Mouse (Mus musculus) hindbrain, embryonic 16.5 days (tissue): ENCODE measurements around the gene 6030445D17Rik. TPM values are rescaled to one million over a fixed set of nuclear protein-coding genes. Genes with fewer than 3 reads are reported as not detected.

Experiments
- ATAC-seq: fragments of 200-750 bp; cut with Nextera tagmentation; 2 replicates; pipeline ENCODE4 v1.8.0; 2017; ENCODE audit warnings: moderate TSS enrichment, moderate library complexity
- H3K27ac ChIP-seq: fragments of 300-500 bp; sonication (generic); 2 replicates; pipeline ENCODE4 v1.5.1; 2014; ENCODE audit warnings: low read depth, mild to moderate bottlenecking, control low read depth, low read length, moderate library complexity
- H3K27me3 ChIP-seq: fragments of 300-500 bp; sonication (generic); replicated peaks from 2 replicates; pipeline ENCODE4 v1.6.1; 2014; ENCODE audit warnings: low read length; ENCODE audit not compliant: control insufficient read depth, insufficient read depth
- H3K36me3 ChIP-seq: fragments of 300-500 bp; sonication (generic); 2 replicates; pipeline ENCODE4 v1.6.1; 2014; ENCODE audit warnings: mild to moderate bottlenecking, low read length, moderate library complexity, mixed read lengths; ENCODE audit not compliant: control insufficient read depth, insufficient read depth
- H3K4me1 ChIP-seq: fragments of 300-500 bp; sonication (generic); 2 replicates; pipeline ENCODE4 v1.6.1; 2014; ENCODE audit warnings: low read depth, low read length; ENCODE audit not compliant: control insufficient read depth, insufficient read depth
- H3K4me2 ChIP-seq: fragments of 300-500 bp; sonication (generic); 2 replicates; pipeline ENCODE4 v1.6.1; 2014; ENCODE audit warnings: mild to moderate bottlenecking, low read length, control low read depth, moderate library complexity
- H3K4me3 ChIP-seq: fragments of 300-500 bp; sonication (generic); 2 replicates; pipeline ENCODE4 v1.5.1; 2014; ENCODE audit warnings: mild to moderate bottlenecking, low read length, control low read depth, moderate library complexity
- H3K9ac ChIP-seq: fragments of 300-500 bp; sonication (generic); 2 replicates; pipeline ENCODE4 v1.6.1; 2014; ENCODE audit warnings: low read depth, mild to moderate bottlenecking, control low read depth, low read length, moderate library complexity
- H3K9me3 ChIP-seq: fragments of 300-500 bp; sonication (generic); 2 replicates; pipeline ENCODE4 v1.6.1; 2014; ENCODE audit warnings: mild to moderate bottlenecking, low read length, moderate library complexity; ENCODE audit not compliant: control insufficient read depth
- WGBS: fragments of 180-500 bp; shearing (Covaris S2); extraction: QIAGEN DNeasy Blood & Tissue Kit; methylation state at CpG from one replicate; pipeline ENCODE4 v1.1.7; 2014; 5-methylcytosine and 5-hydroxymethylcytosine counted together
- polyA plus RNA-seq: library from polyadenylated mRNA; unstranded; fragments of >200 nt; fragmentation: Nextera tagmentation; extraction: Ambion mirVana; gene quantifications from 2 replicates; pipeline ENCODE4 v1.2.1, GENCODE M21; 2015

The 6030445D17Rik gene
- polyA plus RNA-seq, 1 experiment from 2014 or later: 0.43 TPM

GRCm38 (mm10) chr4:136466226-136466625 is 4.2 kb downstream of the 6030445D17Rik start:
- no peak overlapping the region; the same call in 1 of the 2 replicates for H3K9ac ChIP-seq
- no peak for ATAC-seq
- H3K9me3 ChIP-seq: no peaks in the 10 kb centered on the region
- no peak overlapping the region for H3K4me3 ChIP-seq
- H3K4me2 ChIP-seq: no peak overlapping the region
- H3K27ac ChIP-seq: no peak overlapping the region
- 62% methylated on average over 4 of the region's 4 CpGs for WGBS
- peaks cover 5% of the 10 kb centered on the region for H3K27me3 ChIP-seq
- H3K4me1 ChIP-seq: peaks cover 16% of the 10 kb centered on the region
- H3K36me3 ChIP-seq: no peaks in the 10 kb centered on the region

- Histone ChIP-seq H3K4me2 (no peak overlapping the region), H3K4me3 (no peak overlapping the region), H3K36me3 (no peaks in the 10 kb centered on the region), H3K27me3 (peaks cover 5% of the 10 kb centered on the region), H3K4me1 (peaks cover 20% of the 10 kb centered on the region), H3K9me3 (no peaks in the 10 kb centered on the region), H3K27ac (no peak overlapping the region; the same call in 1 of the 2 replicates), H3K9ac (no peak overlapping the region)
- ATAC-seq: no peak; the same call in 1 of the 2 replicates
- 71% methylated on average over 14 of the region's 14 CpGs for WGBS
Observed at GRCm38 (mm10) chr4:136468553-136469327, 6.7 kb downstream of the 6030445D17Rik start.

- H3K9me3 ChIP-seq: no peaks in the 10 kb centered on the region
- peak within 1 kb of the TSS; percentile 92 for H3K4me3 ChIP-seq
- no peaks in the 10 kb centered on the region for H3K36me3 ChIP-seq
- peak; percentile 94 for ATAC-seq
- H3K4me2 ChIP-seq: peak within 1 kb of the TSS; percentile 66
- H3K27ac ChIP-seq: peak within 1 kb of the TSS; percentile 95
- 1% methylated on average over 36 of the region's 36 CpGs for whole genome bisulfite sequencing
- peaks cover 17% of the 10 kb centered on the region for H3K4me1 ChIP-seq
- H3K9ac ChIP-seq: peak within 1 kb of the TSS; percentile 90
- no peaks in the 10 kb centered on the region; the same call in none of the 2 replicates for H3K27me3 ChIP-seq
Observed at GRCm38 (mm10) chr4:136469371-136469903, 7.4 kb downstream of the 6030445D17Rik start, which contains the start of gene Luzp1. TSS of gene Luzp1 (plus strand) at chr4:136469761.

- Histone ChIP-seq H3K36me3 (no peaks in the 10 kb centered on the region), H3K4me1 (peaks cover 17% of the 10 kb centered on the region), H3K4me3 (peak overlapping the region; percentile 92), H3K9me3 (no peaks in the 10 kb centered on the region), H3K4me2 (peak overlapping the region; percentile 66), H3K27me3 (no peaks in the 10 kb centered on the region; the same call in 1 of the 2 replicates), H3K9ac (peak overlapping the region; percentile 90), H3K27ac (peak overlapping the region; percentile 95)
- WGBS: under 1% methylated on average over 27 of the region's 55 CpGs
- ATAC-seq: peak; percentile 89
Observed at GRCm38 (mm10) chr4:136469941-136470346, 7.9 kb downstream of the 6030445D17Rik start.

GRCm38 (mm10) chr4:136470347-136471071 is 8.5 kb downstream of the 6030445D17Rik start:
- Histone ChIP-seq H3K27me3 (no peaks in the 10 kb centered on the region), H3K4me2 (peak overlapping the region; percentile 66), H3K27ac (peak overlapping the region; percentile 95), H3K4me1 (peaks cover 17% of the 10 kb centered on the region), H3K9me3 (no peaks in the 10 kb centered on the region), H3K36me3 (no peaks in the 10 kb centered on the region), H3K9ac (peak overlapping the region; percentile 90), H3K4me3 (peak overlapping the region; percentile 92)
- peak; percentile 35 for ATAC-seq
- under 1% methylated on average over 49 of the region's 58 CpGs for WGBS

- WGBS: 100% methylated on average over 1 of the region's 1 CpGs
Observed at GRCm38 (mm10) chr4:136476692-136477091, 14.6 kb downstream of the 6030445D17Rik start.

GRCm38 (mm10) chr4:136486549-136486948 is 24.5 kb downstream of the 6030445D17Rik start:
- no peak for ATAC-seq
- Histone ChIP-seq H3K9ac (no peak overlapping the region), H3K4me3 (no peak overlapping the region), H3K27ac (no peak overlapping the region), H3K9me3 (no peaks in the 10 kb centered on the region), H3K4me1 (no peaks in the 10 kb centered on the region), H3K4me2 (no peak overlapping the region), H3K27me3 (no peaks in the 10 kb centered on the region), H3K36me3 (no peaks in the 10 kb centered on the region)
- WGBS: 95% methylated on average over 2 of the region's 2 CpGs

More at GRCm38 (mm10) chr4:136476692-136477091, 14.6 kb downstream of the 6030445D17Rik start:
- H3K4me1 ChIP-seq: peaks cover 6% of the 10 kb centered on the region
- H3K27ac ChIP-seq: no peak overlapping the region
- no peak for ATAC-seq
- H3K9ac ChIP-seq: no peak overlapping the region
- H3K9me3 ChIP-seq: no peaks in the 10 kb centered on the region
- H3K27me3 ChIP-seq: no peaks in the 10 kb centered on the region
- H3K36me3 ChIP-seq: no peaks in the 10 kb centered on the region
- H3K4me3 ChIP-seq: no peak overlapping the region
- H3K4me2 ChIP-seq: no peak overlapping the region

- Histone ChIP-seq H3K9me3 (no peaks in the 10 kb centered on the region), H3K4me3 (no peak overlapping the region), H3K4me1 (no peaks in the 10 kb centered on the region), H3K4me2 (no peak overlapping the region), H3K9ac (no peak overlapping the region), H3K36me3 (no peaks in the 10 kb centered on the region), H3K27me3 (no peaks in the 10 kb centered on the region), H3K27ac (no peak overlapping the region)
- no peak for ATAC-seq
Observed at GRCm38 (mm10) chr4:136495993-136496392, 33.9 kb downstream of the 6030445D17Rik start.
